Mouse (Mus musculus) embryonic facial prominence, embryonic 13.5 days (tissue): Measurements from ENCODE around the gene Cdcp1. TPM values are rescaled to one million over a fixed set of nuclear protein-coding genes. Genes with fewer than 3 reads are reported as not detected.

Experiments used
- ATAC-seq: fragments of 200-750 bp; cut with Nextera tagmentation; 2 replicates; pipeline ENCODE4 v1.8.0; 2017; ENCODE audit warnings: low read depth; ENCODE audit not compliant: insufficient number of reproducible peaks, insufficient read depth, low FRiP score, low TSS enrichment
- H3K27ac ChIP-seq: fragments of 300-500 bp; sonication (generic); 2 replicates; pipeline ENCODE4 v1.5.1; 2015; ENCODE audit warnings: moderate library complexity, mild to moderate bottlenecking, inconsistent platforms
- H3K27me3 ChIP-seq: fragments of 300-500 bp; sonication (generic); 2 replicates; pipeline ENCODE4 v1.6.1; 2015; ENCODE audit warnings: mild to moderate bottlenecking, inconsistent platforms
- H3K36me3 ChIP-seq: fragments of 300-500 bp; sonication (generic); 2 replicates; pipeline ENCODE4 v1.6.1; 2015; ENCODE audit warnings: mild to moderate bottlenecking, inconsistent platforms
- H3K4me1 ChIP-seq: fragments of 300-500 bp; sonication (generic); 2 replicates; pipeline ENCODE4 v1.6.1; 2015; ENCODE audit warnings: inconsistent platforms
- H3K4me2 ChIP-seq: fragments of 300-500 bp; sonication (generic); 2 replicates; pipeline ENCODE4 v1.6.1; 2015; ENCODE audit warnings: moderate library complexity, mild to moderate bottlenecking, inconsistent platforms
- H3K4me3 ChIP-seq: fragments of 300-500 bp; sonication (generic); 2 replicates; pipeline ENCODE4 v1.5.1; 2015; ENCODE audit warnings: mild to moderate bottlenecking, inconsistent platforms
- H3K9ac ChIP-seq: fragments of 300-500 bp; sonication (generic); 2 replicates; pipeline ENCODE4 v1.6.1; 2015; ENCODE audit warnings: mild to moderate bottlenecking, inconsistent platforms
- H3K9me3 ChIP-seq: fragments of 300-500 bp; sonication (generic); 2 replicates; pipeline ENCODE4 v1.6.1; 2016; ENCODE audit warnings: inconsistent platforms
- WGBS: fragments of 180-500 bp; shearing (Covaris S2); methylation state at CpG from one replicate; pipeline ENCODE4 v1.1.7; 2015; ENCODE audit warnings: mixed read lengths; 5-methylcytosine and 5-hydroxymethylcytosine counted together
- polyA plus RNA-seq: library from polyadenylated mRNA; unstranded; fragments of >200 nt; fragmentation: Nextera tagmentation; extraction: Ambion mirVana; gene quantifications from 2 replicates; pipeline ENCODE4 v1.2.1, GENCODE M21; 2015

The Cdcp1 gene
- polyA plus RNA-seq, 1 experiment from 2014 or later, result 8.3 TPM

DNA sequence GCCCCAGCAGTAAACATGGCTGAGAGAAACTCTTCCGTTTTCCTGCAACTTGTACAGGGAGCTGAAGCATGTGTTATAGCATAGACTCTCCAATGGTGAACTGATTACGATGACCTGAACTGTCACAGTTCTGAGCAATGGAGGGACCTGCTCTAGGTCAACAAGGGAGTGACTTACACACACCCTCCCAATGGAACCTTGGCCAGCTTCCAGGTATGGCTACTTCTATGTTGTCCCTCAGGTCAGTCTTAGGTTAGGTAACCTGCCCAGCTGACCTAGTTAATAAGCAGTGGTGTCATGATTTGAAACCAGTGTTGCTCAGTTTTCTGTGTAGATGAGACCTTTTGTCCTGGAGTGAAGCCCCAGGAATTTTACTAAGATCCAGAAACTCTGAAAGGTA is 8.9 kb downstream of the Cdcp1 start:
- Histone ChIP-seq H3K4me3 (no peak overlapping the region), H3K4me1 (no peaks in the 10 kb centered on the region), H3K9ac (no peak overlapping the region), H3K4me2 (no peak overlapping the region), H3K27me3 (no peaks in the 10 kb centered on the region), H3K27ac (no peak overlapping the region), H3K36me3 (no peaks in the 10 kb centered on the region), H3K9me3 (no peaks in the 10 kb centered on the region)
- ATAC-seq, result no peak
- 84% methylated on average over 2 of the region's 2 CpGs for WGBS

GRCm38 (mm10) chr9:123206526-123206925 is 9.3 kb downstream of the Cdcp1 start:
- no peak for ATAC-seq
- Histone ChIP-seq H3K36me3 (no peaks in the 10 kb centered on the region), H3K4me1 (no peaks in the 10 kb centered on the region), H3K9me3 (no peaks in the 10 kb centered on the region), H3K4me3 (no peak overlapping the region), H3K27me3 (no peaks in the 10 kb centered on the region), H3K9ac (no peak overlapping the region), H3K27ac (no peak overlapping the region), H3K4me2 (no peak overlapping the region)
- 44% methylated on average over 2 of the region's 2 CpGs for WGBS

GRCm38 (mm10) chr9:123200116-123200515 is 15.7 kb downstream of the Cdcp1 start:
- Histone ChIP-seq H3K27ac (no peak overlapping the region), H3K36me3 (no peaks in the 10 kb centered on the region), H3K4me1 (no peaks in the 10 kb centered on the region), H3K9ac (no peak overlapping the region), H3K4me3 (no peak overlapping the region), H3K4me2 (no peak overlapping the region), H3K27me3 (no peaks in the 10 kb centered on the region), H3K9me3 (no peaks in the 10 kb centered on the region)
- no peak for ATAC-seq
- WGBS, result 70% methylated on average over 3 of the region's 3 CpGs

GRCm38 (mm10) chr9:123188271-123188670 is 27.6 kb downstream of the Cdcp1 start:
- ATAC-seq, result no peak
- 94% methylated on average over 2 of the region's 2 CpGs for WGBS
- H3K27ac ChIP-seq, result no peak overlapping the region
- H3K27me3 ChIP-seq, result no peaks in the 10 kb centered on the region
- H3K4me3 ChIP-seq, result no peak overlapping the region
- no peaks in the 10 kb centered on the region for H3K36me3 ChIP-seq
- H3K4me2 ChIP-seq, result no peak overlapping the region
- H3K9ac ChIP-seq, result no peak overlapping the region
- no peaks in the 10 kb centered on the region for H3K9me3 ChIP-seq
- H3K4me1 ChIP-seq, result no peaks in the 10 kb centered on the region

- Histone ChIP-seq H3K4me1 (no peaks in the 10 kb centered on the region), H3K9ac (no peak overlapping the region), H3K9me3 (no peaks in the 10 kb centered on the region), H3K4me3 (no peak overlapping the region), H3K36me3 (no peaks in the 10 kb centered on the region), H3K4me2 (no peak overlapping the region), H3K27me3 (no peaks in the 10 kb centered on the region), H3K27ac (no peak overlapping the region)
- WGBS, result 99% methylated on average over 5 of the region's 5 CpGs
- no peak for ATAC-seq
Measured at GRCm38 (mm10) chr9:123187589-123187988, 28.2 kb downstream of the Cdcp1 start.

GRCm38 (mm10) chr9:123186151-123186550 is 29.7 kb downstream of the Cdcp1 start:
- Histone ChIP-seq H3K9ac (no peak overlapping the region), H3K4me3 (no peak overlapping the region), H3K27ac (no peak overlapping the region), H3K4me2 (no peak overlapping the region), H3K4me1 (no peaks in the 10 kb centered on the region), H3K36me3 (no peaks in the 10 kb centered on the region), H3K27me3 (no peaks in the 10 kb centered on the region), H3K9me3 (no peaks in the 10 kb centered on the region)
- WGBS, result 85% methylated on average over 5 of the region's 5 CpGs
- ATAC-seq, result no peak

GRCm38 (mm10) chr9:123185546-123185945 is 30.3 kb downstream of the Cdcp1 start:
- no peak for ATAC-seq
- Histone ChIP-seq H3K36me3 (no peaks in the 10 kb centered on the region), H3K27ac (no peak overlapping the region), H3K4me2 (no peak overlapping the region), H3K4me1 (no peaks in the 10 kb centered on the region), H3K9ac (no peak overlapping the region), H3K27me3 (no peaks in the 10 kb centered on the region), H3K9me3 (no peaks in the 10 kb centered on the region), H3K4me3 (no peak overlapping the region)
- WGBS, result 42% methylated on average over 2 of the region's 2 CpGs

DNA sequence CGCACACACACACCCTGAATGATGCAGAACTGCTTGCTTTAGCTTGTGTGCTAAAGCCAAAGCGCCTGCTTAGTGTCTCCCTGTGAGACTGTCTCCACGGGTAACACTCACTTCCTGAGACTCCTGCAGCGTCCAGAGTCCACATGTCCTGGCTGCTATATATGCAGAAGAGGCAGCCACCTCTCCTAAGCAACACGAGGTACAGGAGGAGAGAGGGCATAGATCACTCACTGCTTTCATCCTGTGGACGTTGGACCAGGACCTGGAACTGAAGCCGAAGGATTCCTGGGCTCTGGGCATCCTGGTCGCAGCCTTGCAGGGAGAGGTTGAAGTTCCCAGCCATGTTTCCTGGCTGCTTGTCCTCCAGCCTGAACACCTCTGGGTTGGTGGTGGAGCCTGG is 32.6 kb downstream of the Cdcp1 start:
- Histone ChIP-seq H3K36me3 (no peaks in the 10 kb centered on the region), H3K27ac (no peak overlapping the region), H3K4me1 (no peaks in the 10 kb centered on the region), H3K27me3 (no peaks in the 10 kb centered on the region), H3K4me2 (no peak overlapping the region), H3K9me3 (no peaks in the 10 kb centered on the region), H3K9ac (no peak overlapping the region), H3K4me3 (no peak overlapping the region)
- ATAC-seq, result no peak
- WGBS, result 73% methylated on average over 8 of the region's 8 CpGs

GRCm38 (mm10) chr9:123180003-123180402 is 35.8 kb downstream of the Cdcp1 start:
- WGBS, result 88% methylated on average over 6 of the region's 6 CpGs
- no peaks in the 10 kb centered on the region for H3K36me3 ChIP-seq
- no peak for ATAC-seq
- H3K4me3 ChIP-seq, result no peak overlapping the region
- no peak overlapping the region for H3K4me2 ChIP-seq
- H3K27ac ChIP-seq, result no peak overlapping the region
- no peaks in the 10 kb centered on the region for H3K9me3 ChIP-seq
- no peak overlapping the region for H3K9ac ChIP-seq
- no peaks in the 10 kb centered on the region for H3K27me3 ChIP-seq
- H3K4me1 ChIP-seq, result no peaks in the 10 kb centered on the region

- Histone ChIP-seq H3K9ac (no peak overlapping the region), H3K4me3 (no peak overlapping the region), H3K9me3 (no peaks in the 10 kb centered on the region), H3K4me2 (no peak overlapping the region), H3K27ac (no peak overlapping the region), H3K4me1 (no peaks in the 10 kb centered on the region), H3K27me3 (no peaks in the 10 kb centered on the region), H3K36me3 (no peaks in the 10 kb centered on the region)
- no peak for ATAC-seq
- 90% methylated on average over 9 of the region's 9 CpGs for WGBS
Measured at GRCm38 (mm10) chr9:123177380-123178048, 38.3 kb downstream of the Cdcp1 start.

DNA sequence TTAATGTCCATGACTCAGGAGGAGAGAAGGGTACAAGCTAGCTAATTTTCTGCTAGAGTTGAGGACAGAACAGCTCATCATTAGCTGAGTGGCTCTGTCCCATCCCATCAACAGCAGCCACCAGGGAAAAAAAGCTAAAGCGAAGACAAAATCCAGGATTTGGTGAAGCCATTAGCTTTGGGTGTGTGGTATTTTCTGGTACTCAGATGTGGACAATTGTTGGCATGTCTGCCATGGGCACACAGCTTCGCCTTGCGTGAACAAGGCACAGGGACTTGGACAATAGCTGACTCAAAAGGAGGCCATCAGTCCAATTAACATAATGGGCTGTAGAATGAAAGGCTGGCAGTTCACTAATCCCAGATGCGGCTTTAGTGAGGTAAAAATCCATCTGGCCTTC is 41.5 kb downstream of the Cdcp1 start:
- H3K27ac ChIP-seq, result no peak overlapping the region
- H3K4me3 ChIP-seq, result no peak overlapping the region
- H3K9ac ChIP-seq, result no peak overlapping the region
- H3K27me3 ChIP-seq, result no peaks in the 10 kb centered on the region
- H3K36me3 ChIP-seq, result no peaks in the 10 kb centered on the region
- no peaks in the 10 kb centered on the region for H3K9me3 ChIP-seq
- no peaks in the 10 kb centered on the region for H3K4me1 ChIP-seq
- WGBS, result 67% methylated on average over 4 of the region's 4 CpGs
- H3K4me2 ChIP-seq, result no peak overlapping the region
- no peak for ATAC-seq

DNA sequence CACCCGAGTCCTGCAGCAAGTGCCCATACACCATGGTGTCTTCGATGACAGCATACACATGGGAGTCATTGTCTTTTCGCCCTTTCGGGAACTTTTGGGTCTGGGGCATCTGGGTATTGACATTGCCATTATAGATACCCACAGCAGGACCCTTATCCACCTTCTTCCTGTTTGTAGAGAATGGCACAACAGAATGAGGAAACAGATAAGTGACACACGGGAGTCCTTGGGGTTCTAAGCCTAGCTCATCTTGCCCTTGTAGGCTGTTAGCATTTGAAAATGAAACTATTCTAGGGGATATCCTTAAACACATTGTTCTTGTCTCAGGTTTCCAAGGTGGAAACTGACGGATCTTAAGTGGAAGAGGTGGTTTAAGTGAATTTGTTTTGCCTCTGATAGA is 42.1 kb downstream of the Cdcp1 start:
- no peaks in the 10 kb centered on the region for H3K27me3 ChIP-seq
- H3K4me1 ChIP-seq, result no peaks in the 10 kb centered on the region
- no peak overlapping the region for H3K9ac ChIP-seq
- H3K4me3 ChIP-seq, result no peak overlapping the region
- no peak overlapping the region for H3K27ac ChIP-seq
- no peaks in the 10 kb centered on the region for H3K36me3 ChIP-seq
- H3K9me3 ChIP-seq, result no peaks in the 10 kb centered on the region
- ATAC-seq, result no peak
- no peak overlapping the region for H3K4me2 ChIP-seq
- 83% methylated on average over 6 of the region's 6 CpGs for WGBS
